Mouse (Mus musculus) liver, postnatal 0 days (tissue): ENCODE data around the gene Ccdc59. TPM values are rescaled to one million over a fixed set of nuclear protein-coding genes. Genes with fewer than 3 reads are reported as not detected.
A peak's percentile ranks its signal among the peaks of the same experiment; 100 is the strongest.

ENCODE experiments used
- ATAC-seq: fragments of 200-750 bp; cut with Nextera tagmentation; 2 replicates; pipeline ENCODE4 v1.8.0; 2017; ENCODE audit warnings: mild to moderate bottlenecking, moderate library complexity
- DNase-seq: peaks from one replicate; pipeline ENCODE4 v3.0.0-alpha.2; 2016
- H3K27ac ChIP-seq: fragments of 300-500 bp; sonication (generic); 2 replicates; pipeline ENCODE4 v1.5.1; 2014; ENCODE audit warnings: antibody characterized with exemption, moderate library complexity, mild to moderate bottlenecking, low read depth
- H3K27me3 ChIP-seq: fragments of 300-500 bp; sonication (generic); 2 replicates; pipeline ENCODE4 v1.6.1; 2014; ENCODE audit warnings: low read length, control low read depth, mixed read lengths; ENCODE audit not compliant: insufficient read depth
- H3K36me3 ChIP-seq: fragments of 300-500 bp; sonication (generic); replicated peaks from 2 replicates; pipeline ENCODE4 v1.6.1; 2014; ENCODE audit warnings: mild to moderate bottlenecking, control low read depth, low read length, moderate library complexity, mixed read lengths; ENCODE audit not compliant: insufficient read depth
- H3K4me1 ChIP-seq: fragments of 300-500 bp; sonication (generic); 2 replicates; pipeline ENCODE4 v1.6.1; 2014; ENCODE audit warnings: antibody characterized with exemption, mild to moderate bottlenecking, control low read depth; ENCODE audit not compliant: insufficient read depth
- H3K4me2 ChIP-seq: fragments of 300-500 bp; sonication (generic); 2 replicates; pipeline ENCODE4 v1.6.1; 2014; ENCODE audit warnings: low read depth, mild to moderate bottlenecking, low read length, moderate library complexity, mixed read lengths
- H3K4me3 ChIP-seq: fragments of 300-500 bp; sonication (generic); 2 replicates; pipeline ENCODE4 v1.5.1; 2014; ENCODE audit warnings: low read depth, low read length
- H3K9ac ChIP-seq: fragments of 300-500 bp; sonication (generic); replicated peaks from 2 replicates; pipeline ENCODE4 v1.6.1; 2014; ENCODE audit warnings: mild to moderate bottlenecking, moderate library complexity
- H3K9me3 ChIP-seq: fragments of 300-500 bp; sonication (generic); 2 replicates; pipeline ENCODE4 v1.6.1; 2016; ENCODE audit warnings: mild to moderate bottlenecking, control low read depth, low read length, mixed read lengths
- CTCF ChIP-seq: sonication (generic); IDR thresholded peaks from 2 replicates; pipeline ENCODE4 v1.5.1; 2016; ENCODE audit warnings: antibody characterized with exemption, low read depth
- EP300 ChIP-seq: IDR thresholded peaks from 2 replicates; pipeline ENCODE4 v1.6.1; 2016; ENCODE audit warnings: antibody characterized with exemption, low read depth, mild to moderate bottlenecking
- WGBS: fragments of 180-500 bp; shearing (Covaris S2); extraction: QIAGEN DNeasy Blood & Tissue Kit; methylation state at CpG from one replicate; pipeline ENCODE4 v1.1.7; 2014; ENCODE audit not compliant: insufficient replicate concordance; 5-methylcytosine and 5-hydroxymethylcytosine counted together
- polyA plus RNA-seq: library from polyadenylated mRNA; unstranded; fragments of >200 nt; fragmentation: Nextera tagmentation; extraction: Ambion mirVana; gene quantifications from 2 replicates; pipeline ENCODE4 v1.2.1, GENCODE M21; 2015

The Ccdc59 gene
- polyA plus RNA-seq = 18.4 and 18.5 TPM in 2 replicates

GRCm38 (mm10) chr10:105840928-105841888, at the start of gene Ccdc59, which contains the start of gene Mettl25:
Ccdc59 (plus strand) TSS chr10:105841067.
Mettl25 (minus strand) TSS chr10:105841380.
- Histone ChIP-seq H3K9ac (peak within 1 kb of the TSS; percentile 87), H3K27ac (peak within 1 kb of the TSS; percentile 99), H3K36me3 (peaks cover 30% of the 10 kb centered on the region), H3K4me3 (peak within 1 kb of the TSS; percentile 91), H3K4me1 (0 out of 2 replicates have a peak, but pooled peaks cover 3% of the 10 kb centered on the region), H3K9me3 (no peaks in the 10 kb centered on the region), H3K4me2 (peak within 1 kb of the TSS; percentile 87), H3K27me3 (no peaks in the 10 kb centered on the region)
- under 1% methylated on average over 76 of the region's 90 CpGs for WGBS
- TF ChIP-seq EP300 = no peak; the same call in 1 of the 2 replicates
- TF ChIP-seq CTCF = peak; percentile 73
- ATAC-seq (peak; percentile 98), DNase-seq (peak; percentile 96)

- Histone ChIP-seq H3K4me3 (no peak overlapping the region), H3K27ac (no peak overlapping the region), H3K27me3 (no peaks in the 10 kb centered on the region), H3K4me1 (no peaks in the 10 kb centered on the region), H3K9me3 (no peaks in the 10 kb centered on the region), H3K4me2 (no peak overlapping the region), H3K9ac (no peak overlapping the region), H3K36me3 (0 out of 2 replicates have a peak, but pooled peaks cover 2% of the 10 kb centered on the region)
- DNase-seq = no peak
- WGBS = 75% methylated on average over 15 of the region's 15 CpGs
- TF ChIP-seq EP300 = no peak
- no peak for ATAC-seq
Measured at GRCm38 (mm10) chr10:105793776-105794552, 46.9 kb upstream of the Ccdc59 start.

DNA sequence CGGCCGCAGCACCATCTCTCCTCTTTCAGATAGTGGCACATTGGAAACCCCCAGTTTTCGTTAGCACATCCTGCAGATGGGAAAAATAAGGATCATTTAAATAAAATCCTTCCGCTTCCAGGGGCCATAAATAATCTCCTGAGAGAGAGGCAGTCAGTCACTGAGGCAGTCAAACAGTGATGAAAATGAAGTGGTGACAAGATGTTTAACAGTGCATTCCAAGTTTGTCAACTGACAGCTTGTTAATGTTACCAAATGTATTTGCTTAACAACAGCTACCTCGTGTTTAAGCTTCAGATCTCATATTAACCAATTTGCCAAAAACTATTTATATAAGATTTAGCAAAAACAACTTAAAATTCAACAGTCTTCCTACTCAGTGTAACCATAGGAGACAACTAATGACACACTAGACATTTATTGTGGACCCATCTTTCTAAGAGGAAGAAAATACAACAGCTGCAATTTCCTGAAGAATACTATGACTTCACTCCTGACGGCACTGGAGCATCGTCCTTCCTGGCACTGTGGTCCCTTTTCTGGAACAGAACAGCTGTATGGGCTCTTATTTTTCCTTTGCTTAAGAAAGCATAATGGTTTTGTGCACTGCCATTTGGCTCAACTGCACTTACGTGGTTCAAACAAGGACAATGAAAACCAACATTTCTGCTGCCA, 43.5 kb upstream of the Ccdc59 start:
- H3K27me3 ChIP-seq = no peaks in the 10 kb centered on the region
- H3K27ac ChIP-seq = no peak overlapping the region
- no peak overlapping the region for H3K4me3 ChIP-seq
- no peak overlapping the region for H3K9ac ChIP-seq
- 0 out of 2 replicates have a peak, but pooled peaks cover 2% of the 10 kb centered on the region for H3K36me3 ChIP-seq
- 81% methylated on average over 8 of the region's 8 CpGs for WGBS
- no peak overlapping the region for H3K4me2 ChIP-seq
- ATAC-seq (no peak), DNase-seq (no peak)
- TF ChIP-seq EP300 = no peak
- no peak for TF ChIP-seq CTCF
- no peaks in the 10 kb centered on the region for H3K9me3 ChIP-seq
- H3K4me1 ChIP-seq = no peaks in the 10 kb centered on the region

DNA sequence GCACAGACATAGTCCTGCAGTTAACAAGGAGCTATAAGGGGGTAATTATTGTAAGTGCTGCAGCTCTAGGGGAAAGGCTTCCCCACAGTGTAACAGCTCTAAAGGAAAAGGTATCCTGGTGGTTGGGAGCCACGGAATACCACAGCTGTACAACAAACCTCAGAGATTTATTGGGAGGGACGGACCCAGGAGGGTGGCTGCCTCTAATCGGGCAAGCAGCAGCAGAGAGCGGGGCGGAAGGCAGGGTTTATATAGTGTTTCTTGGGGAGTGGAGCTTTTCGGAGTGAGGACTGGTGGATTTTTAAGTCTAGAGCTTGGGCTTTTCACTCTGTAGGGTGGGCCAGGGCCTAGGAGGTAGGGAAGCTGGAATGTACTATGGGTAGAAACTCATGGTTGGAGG, 39.7 kb upstream of the Ccdc59 start:
- H3K9me3 ChIP-seq = no peaks in the 10 kb centered on the region
- DNase-seq (no peak), ATAC-seq (no peak)
- WGBS = 86% methylated on average over 6 of the region's 6 CpGs
- TF ChIP-seq CTCF (no peak), EP300 (no peak)
- H3K27me3 ChIP-seq = no peaks in the 10 kb centered on the region
- H3K36me3 ChIP-seq = no peaks in the 10 kb centered on the region
- H3K9ac ChIP-seq = no peak overlapping the region
- H3K4me1 ChIP-seq = no peaks in the 10 kb centered on the region
- no peak overlapping the region for H3K4me2 ChIP-seq
- H3K27ac ChIP-seq = no peak overlapping the region
- H3K4me3 ChIP-seq = no peak overlapping the region

DNA sequence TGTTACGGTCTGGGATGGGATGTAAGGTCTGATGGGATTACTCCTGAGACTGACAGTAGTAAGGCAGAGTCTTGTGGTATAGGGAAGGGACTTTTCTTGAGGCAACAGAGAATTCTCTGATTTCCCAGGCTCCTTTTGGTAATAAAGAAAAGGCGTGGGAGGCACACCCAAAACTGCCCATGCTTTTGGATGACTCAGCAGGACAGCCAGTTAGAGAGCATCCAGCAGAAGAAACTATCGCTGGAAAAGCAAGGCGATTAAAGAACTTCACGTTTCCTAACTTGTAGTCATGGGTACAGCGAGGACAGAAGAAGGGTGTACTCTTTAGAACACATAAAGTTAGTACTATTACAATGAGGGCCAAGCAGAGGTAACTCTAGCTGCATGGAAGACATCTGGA, 38.7 kb upstream of the Ccdc59 start:
- H3K27ac ChIP-seq = no peak overlapping the region
- TF ChIP-seq EP300 (no peak), CTCF (no peak)

DNA sequence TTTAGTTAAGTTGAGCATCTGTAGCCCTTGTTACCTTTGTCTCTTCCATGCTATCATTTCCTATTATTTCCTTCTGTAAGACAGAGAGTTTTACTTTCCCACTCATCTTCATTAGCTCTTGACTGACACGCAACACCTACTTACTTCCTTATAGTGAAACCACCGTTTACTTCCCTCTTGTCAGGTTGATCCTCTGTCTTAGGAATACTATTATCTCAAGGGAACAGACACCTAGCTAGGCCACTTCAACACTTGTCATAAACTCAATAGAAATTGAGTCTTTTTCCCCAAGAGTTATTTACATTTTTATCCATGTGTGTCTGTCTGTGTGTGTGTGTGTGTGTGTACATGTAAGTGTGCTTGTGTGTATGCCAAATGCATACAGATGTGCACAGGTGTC, 37.4 kb upstream of the Ccdc59 start:
- Histone ChIP-seq H3K27ac (no peak overlapping the region), H3K4me1 (no peaks in the 10 kb centered on the region), H3K9me3 (no peaks in the 10 kb centered on the region), H3K4me3 (no peak overlapping the region), H3K27me3 (no peaks in the 10 kb centered on the region), H3K4me2 (no peak overlapping the region), H3K9ac (no peak overlapping the region), H3K36me3 (no peaks in the 10 kb centered on the region)
- DNase-seq (no peak), ATAC-seq (no peak)
- WGBS = 47% methylated on average over 2 of the region's 2 CpGs
- TF ChIP-seq CTCF (no peak), EP300 (no peak)

More for the DNA sequence above, 38.7 kb upstream of the Ccdc59 start:
- ATAC-seq = no peak
- Histone ChIP-seq H3K4me2 (no peak overlapping the region), H3K4me1 (no peaks in the 10 kb centered on the region), H3K36me3 (no peaks in the 10 kb centered on the region), H3K9me3 (no peaks in the 10 kb centered on the region), H3K9ac (no peak overlapping the region), H3K27me3 (no peaks in the 10 kb centered on the region), H3K4me3 (no peak overlapping the region)
- no peak for DNase-seq
- 80% methylated on average over 6 of the region's 6 CpGs for WGBS
